Mouse (Mus musculus) liver, postnatal 0 days (tissue): ENCODE data around the gene Tns2. TPM values are rescaled to one million over a fixed set of nuclear protein-coding genes. Genes with fewer than 3 reads are reported as not detected.

Experiments used
- ATAC-seq: fragments of 200-750 bp; cut with Nextera tagmentation; 2 replicates; pipeline ENCODE4 v1.8.0; 2017; ENCODE audit warnings: mild to moderate bottlenecking, moderate library complexity
- DNase-seq: peaks from one replicate; pipeline ENCODE4 v3.0.0-alpha.2; 2016
- H3K27ac ChIP-seq: fragments of 300-500 bp; sonication (generic); 2 replicates; pipeline ENCODE4 v1.5.1; 2014; ENCODE audit warnings: antibody characterized with exemption, moderate library complexity, mild to moderate bottlenecking, low read depth
- H3K27me3 ChIP-seq: fragments of 300-500 bp; sonication (generic); 2 replicates; pipeline ENCODE4 v1.6.1; 2014; ENCODE audit warnings: low read length, control low read depth, mixed read lengths; ENCODE audit not compliant: insufficient read depth
- H3K36me3 ChIP-seq: fragments of 300-500 bp; sonication (generic); replicated peaks from 2 replicates; pipeline ENCODE4 v1.6.1; 2014; ENCODE audit warnings: mild to moderate bottlenecking, control low read depth, low read length, moderate library complexity, mixed read lengths; ENCODE audit not compliant: insufficient read depth
- H3K4me1 ChIP-seq: fragments of 300-500 bp; sonication (generic); 2 replicates; pipeline ENCODE4 v1.6.1; 2014; ENCODE audit warnings: antibody characterized with exemption, mild to moderate bottlenecking, control low read depth; ENCODE audit not compliant: insufficient read depth
- H3K4me2 ChIP-seq: fragments of 300-500 bp; sonication (generic); 2 replicates; pipeline ENCODE4 v1.6.1; 2014; ENCODE audit warnings: low read depth, mild to moderate bottlenecking, low read length, moderate library complexity, mixed read lengths
- H3K4me3 ChIP-seq: fragments of 300-500 bp; sonication (generic); 2 replicates; pipeline ENCODE4 v1.5.1; 2014; ENCODE audit warnings: low read depth, low read length
- H3K9ac ChIP-seq: fragments of 300-500 bp; sonication (generic); replicated peaks from 2 replicates; pipeline ENCODE4 v1.6.1; 2014; ENCODE audit warnings: mild to moderate bottlenecking, moderate library complexity
- H3K9me3 ChIP-seq: fragments of 300-500 bp; sonication (generic); 2 replicates; pipeline ENCODE4 v1.6.1; 2016; ENCODE audit warnings: mild to moderate bottlenecking, control low read depth, low read length, mixed read lengths
- CTCF ChIP-seq: sonication (generic); IDR thresholded peaks from 2 replicates; pipeline ENCODE4 v1.5.1; 2016; ENCODE audit warnings: antibody characterized with exemption, low read depth
- EP300 ChIP-seq: IDR thresholded peaks from 2 replicates; pipeline ENCODE4 v1.6.1; 2016; ENCODE audit warnings: antibody characterized with exemption, low read depth, mild to moderate bottlenecking
- WGBS: fragments of 180-500 bp; shearing (Covaris S2); extraction: QIAGEN DNeasy Blood & Tissue Kit; methylation state at CpG from one replicate; pipeline ENCODE4 v1.1.7; 2014; ENCODE audit not compliant: insufficient replicate concordance; 5-methylcytosine and 5-hydroxymethylcytosine counted together
- polyA plus RNA-seq: library from polyadenylated mRNA; unstranded; fragments of >200 nt; fragmentation: Nextera tagmentation; extraction: Ambion mirVana; gene quantifications from 2 replicates; pipeline ENCODE4 v1.2.1, GENCODE M21; 2015

Tns2 gene
- polyA plus RNA-seq, 1 experiment from 2014 or later: 9.2 TPM

- Histone ChIP-seq H3K27me3 (no peaks in the 10 kb centered on the region), H3K9ac (no peak overlapping the region), H3K9me3 (no peaks in the 10 kb centered on the region), H3K36me3 (peaks cover 36% of the 10 kb centered on the region), H3K27ac (no peak overlapping the region), H3K4me1 (peaks cover 22% of the 10 kb centered on the region), H3K4me3 (no peak overlapping the region), H3K4me2 (no peak overlapping the region)
- TF ChIP-seq CTCF: no peak
- TF ChIP-seq EP300: no peak
- ATAC-seq (no peak), DNase-seq (no peak)
- WGBS: 40% methylated on average over 5 of the region's 5 CpGs
Observed at GRCm38 (mm10) chr15:102097991-102098555, 2.1 kb upstream of the Tns2 start.

DNA sequence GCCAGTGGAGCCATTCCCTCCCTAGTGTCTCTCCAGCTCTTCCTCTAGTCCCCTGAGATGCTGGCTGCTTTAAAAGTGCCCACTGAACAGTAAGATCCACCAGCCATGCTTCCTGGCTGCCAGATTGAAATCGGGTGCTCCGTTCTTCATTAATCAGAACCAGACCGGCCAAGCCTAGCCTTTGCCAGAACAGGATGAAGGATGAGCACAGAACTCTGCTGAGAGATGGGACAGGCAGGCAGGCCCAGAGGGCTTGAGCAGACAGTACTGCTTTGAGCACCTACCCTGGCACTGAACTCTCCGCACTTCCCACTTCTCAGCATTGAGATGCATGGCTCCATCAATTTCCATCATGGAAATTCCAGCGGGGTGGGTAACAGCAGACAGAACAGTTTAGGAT is 953 bp upstream of the Tns2 start:
- Histone ChIP-seq H3K27ac (no peak overlapping the region), H3K4me2 (no peak overlapping the region), H3K36me3 (peaks cover 24% of the 10 kb centered on the region), H3K27me3 (no peaks in the 10 kb centered on the region), H3K4me1 (peaks cover 31% of the 10 kb centered on the region), H3K4me3 (no peak overlapping the region), H3K9me3 (no peaks in the 10 kb centered on the region), H3K9ac (no peak overlapping the region)
- TF ChIP-seq EP300 (no peak), CTCF (no peak)
- DNase-seq (no peak), ATAC-seq (no peak)
- WGBS: 59% methylated on average over 5 of the region's 5 CpGs

GRCm38 (mm10) chr15:102099771-102100160 is 447 bp upstream of the Tns2 start:
- Histone ChIP-seq H3K36me3 (peaks cover 19% of the 10 kb centered on the region), H3K27ac (peak overlapping the region; percentile 76), H3K4me2 (peak overlapping the region; percentile 85), H3K4me1 (peaks cover 35% of the 10 kb centered on the region), H3K9ac (peak overlapping the region; percentile 60), H3K9me3 (no peaks in the 10 kb centered on the region), H3K4me3 (peak overlapping the region; percentile 56), H3K27me3 (no peaks in the 10 kb centered on the region)
- ATAC-seq (no peak), DNase-seq (no peak)
- TF ChIP-seq EP300 (no peak), CTCF (no peak)
- 31% methylated on average over 8 of the region's 8 CpGs for WGBS

- ATAC-seq (no peak), DNase-seq (no peak)
- Histone ChIP-seq H3K27me3 (0 out of 2 replicates have a peak, but pooled peaks cover 4% of the 10 kb centered on the region), H3K4me1 (peaks cover 48% of the 10 kb centered on the region), H3K27ac (peak overlapping the region; percentile 76), H3K4me2 (peak overlapping the region; percentile 85), H3K9ac (peak overlapping the region; percentile 60), H3K4me3 (peak overlapping the region; percentile 56), H3K36me3 (peaks cover 8% of the 10 kb centered on the region; the same call in 1 of the 2 replicates), H3K9me3 (no peaks in the 10 kb centered on the region)
- WGBS: 37% methylated on average over 10 of the region's 10 CpGs
- no peak for TF ChIP-seq CTCF
Observed at GRCm38 (mm10) chr15:102100996-102101671, 921 bp downstream of the Tns2 start.

GRCm38 (mm10) chr15:102101672-102102541 is 1.7 kb downstream of the Tns2 start:
- H3K27me3 ChIP-seq: 0 out of 2 replicates have a peak, but pooled peaks cover 8% of the 10 kb centered on the region
- peak overlapping the region; percentile 85 for H3K4me2 ChIP-seq
- H3K27ac ChIP-seq: peak overlapping the region; percentile 77
- 0 out of 2 replicates have a peak, but pooled peaks cover 8% of the 10 kb centered on the region for H3K36me3 ChIP-seq
- WGBS: 47% methylated on average over 11 of the region's 11 CpGs
- peaks cover 55% of the 10 kb centered on the region for H3K4me1 ChIP-seq
- TF ChIP-seq CTCF (no peak), EP300 (peak; percentile 46)
- peak overlapping the region; percentile 41; the same call in 1 of the 2 replicates for H3K4me3 ChIP-seq
- DNase-seq (peak; percentile 46), ATAC-seq (no peak)
- 0 out of 2 replicates have a peak overlapping the region, but pooled peaks have one; percentile 74 for H3K9ac ChIP-seq
- H3K9me3 ChIP-seq: no peaks in the 10 kb centered on the region

GRCm38 (mm10) chr15:102102548-102103121 is 2.4 kb downstream of the Tns2 start:
- Histone ChIP-seq H3K4me1 (peaks cover 58% of the 10 kb centered on the region), H3K9me3 (no peaks in the 10 kb centered on the region), H3K36me3 (0 out of 2 replicates have a peak, but pooled peaks cover 2% of the 10 kb centered on the region), H3K27ac (peak overlapping the region; percentile 77), H3K4me2 (peak overlapping the region; percentile 85), H3K4me3 (peak overlapping the region; percentile 41), H3K27me3 (0 out of 2 replicates have a peak, but pooled peaks cover 8% of the 10 kb centered on the region), H3K9ac (peak overlapping the region; percentile 74)
- WGBS: 43% methylated on average over 6 of the region's 6 CpGs
- TF ChIP-seq EP300 (no peak), CTCF (no peak)
- ATAC-seq (no peak), DNase-seq (peak; percentile 40)
